Mouse (Mus musculus) Patski (cell line): ENCODE measurements around the gene Gse1. TPM values are rescaled to one million over a fixed set of nuclear protein-coding genes. Genes with fewer than 3 reads are reported as not detected.

Source experiments
- ATAC-seq: fragments of 100-300 bp; one replicate; pipeline ENCODE4 v1.8.0; 2021
- CTCF ChIA-PET: fragments of 350-600 bp; sonication (Branson Sonifier 250); formaldehyde crosslinking; loops from one replicate; lab custom pipeline; 2022; ENCODE audit warnings: inconsistent platforms; lab: Charles Lee
- POLR2A ChIA-PET: fragments of 350-600 bp; sonication (Branson Sonifier 250); formaldehyde crosslinking; loops from one replicate; lab custom pipeline; 2022; ENCODE audit warnings: antibody characterized with exemption, inconsistent platforms; lab: Charles Lee
- DNase-seq: peaks from one replicate; pipeline ENCODE4 v3.0.0-alpha.2; 2011; ENCODE audit warnings: low read depth, low spot score
- H3K27me3 ChIP-seq: fragments of 371-371 bp; one replicate; pipeline ENCODE4 v1.5.1; 2021
- CTCF ChIP-seq: fragments of 100-300 bp; IDR thresholded peaks from one replicate; pipeline ENCODE4 v1.5.1; 2021
- in situ Hi-C: fragments of 300-500 bp; cut with MboI; formaldehyde crosslinking; loops from 3 replicates; pipeline ENCODE4 v1.11.1; 2018; ENCODE audit warnings: low pct_unique_long_range_greater_than_20kb, mixed read lengths
- polyA plus RNA-seq: library from polyadenylated mRNA; unstranded; gene quantifications from one replicate; pipeline ENCODE4 v1.2.3, GENCODE M21; 2021

Gene Gse1
- polyA plus RNA-seq, 1 experiment from 2014 or later = 19.8 TPM

- no peaks in the 10 kb centered on the region for H3K27me3 ChIP-seq
- CTCF ChIA-PET = no interaction called here
- ATAC-seq = no peak
- POLR2A ChIA-PET = no interaction called here
- DNase-seq = no peak
- no peak for TF ChIP-seq CTCF
- in situ Hi-C loops = no loop called here
These were observed 398.2 kb downstream of the Gse1 start for GRCm38 (mm10) chr8:120626461-120626860.

GRCm38 (mm10) chr8:120627298-120627697 lies 399.0 kb downstream of the Gse1 start:
- DNase-seq (no peak), ATAC-seq (no peak)
- in situ Hi-C loops = no loop called here
- ChIA-PET POLR2A (no interaction called here), CTCF (no interaction called here)
- TF ChIP-seq CTCF = no peak
- H3K27me3 ChIP-seq = no peaks in the 10 kb centered on the region

- DNase-seq (no peak), ATAC-seq (no peak)
- no peak for TF ChIP-seq CTCF
- ChIA-PET POLR2A (no interaction called here), CTCF (no interaction called here)
- in situ Hi-C loops = no loop called here
- no peaks in the 10 kb centered on the region for H3K27me3 ChIP-seq
These were observed 401.8 kb downstream of the Gse1 start for GRCm38 (mm10) chr8:120630031-120630430.

GRCm38 (mm10) chr8:120630848-120631247 lies 402.6 kb downstream of the Gse1 start:
- CTCF ChIA-PET = no interaction called here
- in situ Hi-C loops = no loop called here
- no peak for DNase-seq
- ATAC-seq = no peak
- no peak for TF ChIP-seq CTCF
- POLR2A ChIA-PET = no interaction called here
- H3K27me3 ChIP-seq = no peaks in the 10 kb centered on the region

Other genes starting within 250 kb of the Gse1 start
- gene Crispld2, start 236.0 kb upstream of the Gse1 start, polyA plus RNA-seq = 1.1 TPM
- 48.8 TPM for gene Zdhhc7, start 127.0 kb upstream of the Gse1 start, polyA plus RNA-seq
- 6.3 TPM for gene 6430548M08Rik, start 114.3 kb upstream of the Gse1 start, polyA plus RNA-seq
- gene Fam92b, start 51.0 kb upstream of the Gse1 start, polyA plus RNA-seq = 0.80 TPM